Mouse (Mus musculus) lung, embryonic 15.5 days (tissue): ENCODE data around the gene Trak1. TPM values are rescaled to one million over a fixed set of nuclear protein-coding genes. Genes with fewer than 3 reads are reported as not detected.

ENCODE experiments used
- ATAC-seq: fragments of 200-750 bp; cut with Nextera tagmentation; 2 replicates; pipeline ENCODE4 v1.8.0; 2017; ENCODE audit warnings: moderate number of reproducible peaks, borderline replicate concordance; ENCODE audit not compliant: low FRiP score, low TSS enrichment; ENCODE audit errors: extremely low read depth
- H3K27ac ChIP-seq: fragments of 300-500 bp; sonication (generic); 2 replicates; pipeline ENCODE4 v1.5.1; 2015; ENCODE audit warnings: moderate library complexity, mild to moderate bottlenecking, inconsistent platforms
- H3K27me3 ChIP-seq: fragments of 300-500 bp; sonication (generic); 2 replicates; pipeline ENCODE4 v1.6.1; 2015; ENCODE audit warnings: inconsistent platforms
- H3K36me3 ChIP-seq: fragments of 300-500 bp; sonication (generic); 2 replicates; pipeline ENCODE4 v1.6.1; 2015; ENCODE audit warnings: inconsistent platforms
- H3K4me1 ChIP-seq: fragments of 300-500 bp; sonication (generic); 2 replicates; pipeline ENCODE4 v1.6.1; 2015; ENCODE audit warnings: inconsistent platforms
- H3K4me2 ChIP-seq: fragments of 300-500 bp; sonication (generic); 2 replicates; pipeline ENCODE4 v1.6.1; 2015; ENCODE audit warnings: inconsistent platforms, mild to moderate bottlenecking, moderate library complexity
- H3K4me3 ChIP-seq: fragments of 300-500 bp; sonication (generic); 2 replicates; pipeline ENCODE4 v1.5.1; 2015; ENCODE audit warnings: mild to moderate bottlenecking, inconsistent platforms
- H3K9ac ChIP-seq: fragments of 300-500 bp; sonication (generic); 2 replicates; pipeline ENCODE4 v1.6.1; 2015; ENCODE audit warnings: inconsistent platforms
- H3K9me3 ChIP-seq: fragments of 300-500 bp; sonication (generic); 2 replicates; pipeline ENCODE4 v1.6.1; 2016; ENCODE audit warnings: inconsistent platforms
- WGBS: fragments of 180-500 bp; shearing (Covaris S2); methylation state at CpG from one replicate; pipeline ENCODE4 v1.1.7; 2015; 5-methylcytosine and 5-hydroxymethylcytosine counted together
- polyA plus RNA-seq: library from polyadenylated mRNA; unstranded; fragments of >200 nt; fragmentation: Nextera tagmentation; extraction: Ambion mirVana; gene quantifications from 2 replicates; pipeline ENCODE4 v1.2.1, GENCODE M21; 2015

The Trak1 gene
- polyA plus RNA-seq, 1 experiment from 2014 or later: 25.3 TPM

DNA sequence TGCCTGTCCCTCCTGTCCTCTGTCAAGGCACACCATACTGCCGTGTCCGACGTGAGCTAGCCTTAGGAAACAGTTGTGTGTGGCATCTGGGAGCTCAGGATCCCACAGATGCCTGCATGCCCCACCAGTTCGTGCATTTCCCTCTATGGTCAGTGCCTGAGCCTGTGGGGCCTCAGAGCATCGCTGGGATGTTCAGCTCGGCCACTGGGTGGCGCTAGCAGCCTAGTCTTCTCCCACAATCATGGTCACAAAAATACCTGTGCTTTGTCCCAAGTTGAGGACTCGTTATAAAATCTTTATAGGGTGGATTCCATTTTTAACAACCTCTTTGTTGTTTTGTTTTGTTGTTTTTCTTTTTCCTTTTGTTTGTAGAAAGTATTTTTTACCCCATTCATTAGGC lies 161.2 kb downstream of the Trak1 start:
- peaks cover 54% of the 10 kb centered on the region for H3K36me3 ChIP-seq
- H3K4me3 ChIP-seq: no peak overlapping the region
- no peaks in the 10 kb centered on the region for H3K9me3 ChIP-seq
- no peak overlapping the region for H3K4me2 ChIP-seq
- 29% methylated on average over 8 of the region's 8 CpGs for WGBS
- H3K9ac ChIP-seq: no peak overlapping the region
- H3K27ac ChIP-seq: no peak overlapping the region
- ATAC-seq: no peak
- H3K27me3 ChIP-seq: no peaks in the 10 kb centered on the region
- no peaks in the 10 kb centered on the region for H3K4me1 ChIP-seq

- no peaks in the 10 kb centered on the region for H3K4me1 ChIP-seq
- H3K36me3 ChIP-seq: peaks cover 42% of the 10 kb centered on the region
- no peaks in the 10 kb centered on the region for H3K9me3 ChIP-seq
- H3K9ac ChIP-seq: no peak overlapping the region
- no peak overlapping the region for H3K27ac ChIP-seq
- H3K4me3 ChIP-seq: no peak overlapping the region
- H3K4me2 ChIP-seq: no peak overlapping the region
- WGBS: 54% methylated on average over 2 of the region's 2 CpGs
- H3K27me3 ChIP-seq: no peaks in the 10 kb centered on the region
- ATAC-seq: no peak
These were observed 162.6 kb downstream of the Trak1 start for GRCm38 (mm10) chr9:121459950-121460349.

DNA sequence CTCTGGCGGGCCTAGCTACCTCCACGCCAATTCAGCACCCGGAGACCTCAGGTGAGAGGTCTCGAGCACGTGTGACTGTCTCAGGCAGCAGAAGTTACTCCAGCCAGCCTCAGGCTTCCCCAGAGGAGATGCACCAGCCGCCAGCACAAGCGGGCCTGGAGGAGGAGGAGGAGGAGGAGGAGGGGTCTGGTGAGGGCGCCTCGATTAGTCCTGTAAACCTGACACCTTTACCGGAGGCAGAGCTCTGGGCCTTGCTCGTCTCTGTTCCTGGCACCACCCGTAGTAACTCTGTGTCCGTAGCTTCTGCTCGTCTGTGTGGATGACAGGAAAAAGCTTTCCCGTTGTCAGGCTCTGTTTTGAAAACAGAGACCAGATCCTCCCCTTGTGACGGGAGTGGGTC lies 163.2 kb downstream of the Trak1 start:
- H3K36me3 ChIP-seq: peaks cover 42% of the 10 kb centered on the region
- ATAC-seq: no peak
- H3K4me3 ChIP-seq: no peak overlapping the region
- H3K9me3 ChIP-seq: no peaks in the 10 kb centered on the region
- no peaks in the 10 kb centered on the region for H3K4me1 ChIP-seq
- no peak overlapping the region for H3K4me2 ChIP-seq
- no peaks in the 10 kb centered on the region for H3K27me3 ChIP-seq
- no peak overlapping the region for H3K9ac ChIP-seq
- WGBS: 55% methylated on average over 16 of the region's 16 CpGs
- H3K27ac ChIP-seq: no peak overlapping the region

GRCm38 (mm10) chr9:121467460-121467859 lies 170.2 kb downstream of the Trak1 start:
- Histone ChIP-seq H3K4me3 (no peak overlapping the region), H3K27ac (no peak overlapping the region), H3K36me3 (peaks cover 14% of the 10 kb centered on the region), H3K4me1 (0 out of 2 replicates have a peak, but pooled peaks cover 5% of the 10 kb centered on the region), H3K27me3 (no peaks in the 10 kb centered on the region), H3K9ac (no peak overlapping the region), H3K4me2 (no peak overlapping the region), H3K9me3 (no peaks in the 10 kb centered on the region)
- WGBS: 80% methylated on average over 11 of the region's 11 CpGs
- no peak for ATAC-seq

DNA sequence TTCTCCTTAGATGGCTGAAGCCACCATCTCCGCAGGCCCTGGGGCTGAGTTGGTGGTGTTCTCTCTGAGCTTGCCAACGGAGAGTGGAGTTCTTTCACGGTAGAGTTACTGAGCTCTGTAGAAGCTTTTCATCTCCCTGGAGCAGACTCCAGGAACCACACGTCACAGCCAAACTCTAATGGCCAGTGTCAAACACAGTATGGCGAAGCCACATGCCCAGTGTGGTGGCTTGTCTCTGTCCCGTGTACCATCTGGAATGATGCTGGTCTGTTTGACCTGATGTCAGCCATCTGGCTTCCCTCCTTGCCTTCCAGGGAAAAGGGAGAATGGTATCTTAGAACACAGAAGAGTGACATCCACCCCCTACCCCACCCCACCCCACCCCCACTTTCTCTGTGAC lies 172.4 kb downstream of the Trak1 start:
- no peak for ATAC-seq
- Histone ChIP-seq H3K4me3 (no peak overlapping the region), H3K36me3 (peaks cover 17% of the 10 kb centered on the region), H3K9me3 (no peaks in the 10 kb centered on the region), H3K27me3 (no peaks in the 10 kb centered on the region), H3K4me2 (no peak overlapping the region), H3K9ac (no peak overlapping the region), H3K27ac (no peak overlapping the region), H3K4me1 (0 out of 2 replicates have a peak, but pooled peaks cover 5% of the 10 kb centered on the region)
- WGBS: 83% methylated on average over 6 of the region's 6 CpGs

DNA sequence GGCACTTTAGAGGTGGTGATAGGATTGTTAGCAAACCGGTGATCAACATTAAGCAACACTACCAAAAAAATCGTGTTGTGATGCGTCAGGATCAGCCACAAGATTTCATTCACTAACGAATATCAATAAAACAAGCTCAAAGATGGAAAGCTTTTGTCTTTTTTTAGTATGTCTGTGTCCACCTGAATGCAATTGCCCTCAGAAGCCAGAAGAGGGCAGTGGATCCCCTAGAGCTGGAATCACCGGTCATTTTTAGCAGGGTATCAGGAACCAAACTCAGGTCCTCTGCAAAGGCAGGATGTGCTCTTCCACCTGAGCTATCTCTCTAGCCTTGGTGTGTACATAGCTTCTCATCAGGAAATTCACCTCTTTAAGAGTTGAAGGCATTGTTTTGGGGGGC lies 177.5 kb downstream of the Trak1 start:
- Histone ChIP-seq H3K4me1 (no peaks in the 10 kb centered on the region), H3K9me3 (no peaks in the 10 kb centered on the region), H3K27me3 (no peaks in the 10 kb centered on the region), H3K4me3 (no peak overlapping the region), H3K4me2 (no peak overlapping the region), H3K9ac (no peak overlapping the region), H3K36me3 (peaks cover 14% of the 10 kb centered on the region), H3K27ac (no peak overlapping the region)
- 73% methylated on average over 5 of the region's 5 CpGs for WGBS
- no peak for ATAC-seq

DNA sequence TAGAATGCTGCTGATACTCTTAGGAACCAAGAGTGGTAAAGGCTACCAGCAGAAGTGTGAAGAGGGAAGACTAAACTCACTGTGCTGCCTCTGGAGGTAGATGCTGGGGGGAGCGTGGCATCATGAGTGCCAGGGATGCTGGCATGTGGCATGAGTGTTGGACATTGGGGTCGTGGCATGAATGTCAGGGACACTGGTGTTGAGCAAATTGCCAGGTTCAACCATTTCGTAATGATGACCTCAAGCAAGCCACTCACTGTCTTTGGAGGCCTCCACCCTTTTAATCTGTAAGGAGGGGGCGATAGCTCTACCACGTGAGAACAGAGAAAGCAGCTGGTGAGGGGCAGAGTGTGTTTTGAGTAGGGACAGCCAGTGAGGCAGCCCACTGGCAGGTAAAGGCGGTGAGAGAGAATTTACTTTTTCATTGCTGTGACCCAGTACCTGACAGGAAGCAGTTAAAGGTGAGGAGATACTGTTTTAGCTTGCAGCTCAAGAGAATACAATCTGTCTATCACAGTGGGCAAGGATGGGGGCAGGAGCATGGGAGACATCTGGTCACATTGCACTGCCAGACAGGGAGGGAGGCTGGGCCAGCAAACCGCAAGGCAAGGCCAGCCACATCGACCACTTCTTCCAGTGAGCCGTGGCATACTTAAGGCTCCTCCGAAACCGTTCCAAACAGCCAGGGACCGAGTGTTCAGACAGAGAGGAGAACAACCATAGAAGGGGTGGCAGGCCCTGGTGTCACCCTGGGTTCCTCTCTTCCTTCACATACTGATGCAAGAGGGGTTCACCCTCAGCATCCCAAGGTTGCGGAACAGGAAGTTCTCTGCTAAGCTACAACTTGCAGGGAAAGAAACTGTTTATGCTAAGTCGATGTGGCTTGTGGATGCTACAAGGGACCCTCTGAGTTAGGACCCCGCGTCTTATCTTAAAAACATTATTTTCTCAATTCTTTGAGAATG lies 178.5 kb downstream of the Trak1 start:
- H3K4me1 ChIP-seq: no peaks in the 10 kb centered on the region
- no peak overlapping the region for H3K27ac ChIP-seq
- no peak overlapping the region for H3K4me3 ChIP-seq
- ATAC-seq: no peak
- H3K36me3 ChIP-seq: peaks cover 12% of the 10 kb centered on the region
- 67% methylated on average over 16 of the region's 16 CpGs for WGBS
- no peaks in the 10 kb centered on the region for H3K9me3 ChIP-seq
- no peaks in the 10 kb centered on the region for H3K27me3 ChIP-seq
- H3K9ac ChIP-seq: no peak overlapping the region
- H3K4me2 ChIP-seq: no peak overlapping the region

GRCm38 (mm10) chr9:121477305-121477911 lies 180.1 kb downstream of the Trak1 start:
- Histone ChIP-seq H3K4me3 (peak overlapping the region; percentile 29), H3K27ac (no peak overlapping the region), H3K36me3 (peaks cover 7% of the 10 kb centered on the region), H3K4me1 (no peaks in the 10 kb centered on the region), H3K4me2 (peak overlapping the region; percentile 53), H3K27me3 (no peaks in the 10 kb centered on the region), H3K9me3 (no peaks in the 10 kb centered on the region), H3K9ac (0 out of 2 replicates have a peak overlapping the region, but pooled peaks have one; percentile 8)
- ATAC-seq: peak; percentile 20; the same call in 1 of the 2 replicates
- WGBS: 8% methylated on average over 15 of the region's 15 CpGs

- no peak overlapping the region for H3K4me2 ChIP-seq
- no peaks in the 10 kb centered on the region for H3K36me3 ChIP-seq
- WGBS: 25% methylated on average over 5 of the region's 5 CpGs
- H3K9me3 ChIP-seq: no peaks in the 10 kb centered on the region
- no peak overlapping the region for H3K4me3 ChIP-seq
- no peaks in the 10 kb centered on the region for H3K4me1 ChIP-seq
- no peak overlapping the region for H3K27ac ChIP-seq
- no peaks in the 10 kb centered on the region for H3K27me3 ChIP-seq
- no peak for ATAC-seq
- no peak overlapping the region for H3K9ac ChIP-seq
These were observed 182.2 kb downstream of the Trak1 start for GRCm38 (mm10) chr9:121479453-121479852.

- Histone ChIP-seq H3K27me3 (peaks cover 7% of the 10 kb centered on the region; the same call in 1 of the 2 replicates), H3K36me3 (no peaks in the 10 kb centered on the region), H3K4me1 (no peaks in the 10 kb centered on the region), H3K4me3 (no peak overlapping the region), H3K27ac (no peak overlapping the region), H3K9ac (no peak overlapping the region), H3K4me2 (no peak overlapping the region), H3K9me3 (no peaks in the 10 kb centered on the region)
- no peak for ATAC-seq
- 71% methylated on average over 7 of the region's 7 CpGs for WGBS
These were observed 189.9 kb downstream of the Trak1 start for GRCm38 (mm10) chr9:121487216-121487615.

GRCm38 (mm10) chr9:121491592-121492240 lies 194.4 kb downstream of the Trak1 start:
- H3K4me1 ChIP-seq: peaks cover 21% of the 10 kb centered on the region
- no peak for ATAC-seq
- no peaks in the 10 kb centered on the region for H3K9me3 ChIP-seq
- H3K4me2 ChIP-seq: no peak overlapping the region
- peaks cover 52% of the 10 kb centered on the region for H3K27me3 ChIP-seq
- no peak overlapping the region for H3K27ac ChIP-seq
- no peak overlapping the region for H3K9ac ChIP-seq
- no peak overlapping the region for H3K4me3 ChIP-seq
- H3K36me3 ChIP-seq: no peaks in the 10 kb centered on the region
- WGBS: 73% methylated on average over 11 of the region's 11 CpGs
